Mouse (Mus musculus): ENCODE data around the gene 9930111J21Rik1.
"Not testable (repeated sequence)": the region's sequence is repeated elsewhere in the genome, so short reads cannot be mapped to it uniquely, and the experiment has no call there.

DNA sequence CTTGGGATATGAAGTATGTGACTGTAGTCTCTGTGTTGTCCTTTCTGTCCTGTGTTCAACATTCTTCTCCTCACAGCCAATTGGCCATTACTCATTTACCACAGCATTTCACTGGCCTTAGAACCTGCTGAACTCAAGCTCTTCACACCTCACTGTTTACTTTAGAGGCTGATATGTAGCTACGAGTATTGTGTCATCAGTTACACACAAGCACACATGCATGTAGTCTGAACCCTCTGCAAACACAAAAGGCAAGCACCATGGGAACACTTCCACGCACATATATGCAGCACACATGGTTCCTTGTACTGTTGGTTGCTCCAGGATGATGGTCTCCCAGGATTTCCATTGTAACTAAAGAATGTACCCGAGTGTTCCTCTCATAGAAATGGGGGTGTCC is 43.9 kb downstream of the 9930111J21Rik1 start:
- not testable (repeated sequence) for TF ChIP-seq CTCF (IDR thresholded peaks at IDR 0.05; ENCODE audit: borderline replicate concordance, extremely low read depth, insufficient read depth, insufficient read length); POLR2A (IDR thresholded peaks at IDR 0.05; ENCODE audit: borderline replicate concordance, extremely low read depth, insufficient read depth, insufficient read length, poor library complexity, severe bottlenecking)

All from brain, embryonic 14.5 days (tissue).